Mouse (Mus musculus) skeletal muscle tissue, adult 2 months (tissue): ENCODE results near the gene Nrde2.

ENCODE experiments used
- DNase-seq: peaks from one replicate; pipeline ENCODE4 v3.0.0-alpha.2; 2012; ENCODE audit warnings: low read depth, low spot score

Gene Nrde2

DNA sequence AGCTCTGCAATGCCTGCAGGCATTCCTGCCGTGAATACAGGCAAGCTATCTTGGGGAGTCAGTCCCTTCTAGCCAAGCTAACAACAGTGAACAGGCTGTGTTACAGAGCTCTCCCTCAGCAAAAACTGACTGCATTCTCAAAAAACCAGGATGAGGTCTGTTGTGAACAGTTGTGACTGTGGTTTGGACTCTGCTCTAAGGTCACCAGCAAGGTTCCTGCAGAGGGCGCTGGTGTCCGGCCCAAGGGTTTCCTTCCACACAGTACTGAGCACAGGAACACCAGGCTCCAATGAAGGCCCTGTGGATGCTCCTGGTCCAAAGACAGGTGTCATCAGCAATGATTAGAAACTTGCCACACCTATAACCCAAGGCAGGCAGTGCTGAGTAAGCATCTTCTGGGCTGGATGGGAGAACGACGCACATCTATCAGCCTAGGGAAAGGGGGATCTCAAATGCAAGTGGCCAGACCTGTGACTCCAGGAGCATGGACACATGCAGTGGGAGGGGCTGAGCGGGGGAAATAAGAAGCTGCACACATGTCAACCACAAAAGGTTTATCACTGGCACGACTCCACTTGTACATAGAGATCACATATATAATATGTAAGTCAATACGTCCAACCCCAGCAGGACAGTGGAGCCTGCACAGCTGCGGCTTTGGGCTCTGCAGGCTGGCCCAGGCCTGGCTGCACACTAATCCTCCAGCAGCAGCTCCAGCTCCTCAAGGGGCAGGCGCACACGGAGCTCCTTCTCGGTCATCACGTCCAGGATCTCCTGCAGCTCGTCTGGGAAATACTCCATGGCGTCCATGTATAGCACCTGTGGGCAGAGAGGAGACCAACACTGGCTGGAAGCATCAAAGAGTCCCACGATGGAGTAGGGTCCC, 34.3 kb downstream of the Nrde2 start:
- DNase-seq = no peak

DNA sequence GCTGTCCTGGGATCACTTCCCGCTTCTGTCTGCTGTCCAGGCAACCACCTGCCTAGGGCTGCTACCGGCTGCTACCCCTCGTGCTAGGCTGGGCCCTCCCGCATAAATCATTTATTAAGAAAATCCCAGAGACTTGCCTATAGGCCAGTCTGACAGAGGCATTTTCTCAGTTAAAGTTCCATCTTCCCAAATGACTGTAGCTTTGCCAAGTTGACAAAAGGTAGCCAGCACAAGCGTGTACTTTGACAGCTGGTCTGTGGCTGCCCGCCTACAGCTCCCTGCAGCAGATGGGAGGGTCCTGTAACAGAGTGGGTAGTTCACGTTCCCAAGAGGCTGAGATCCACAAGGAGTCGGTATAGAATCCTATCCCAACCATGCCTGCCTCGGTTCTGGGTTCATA, 36.0 kb downstream of the Nrde2 start:
- DNase-seq = no peak

DNA sequence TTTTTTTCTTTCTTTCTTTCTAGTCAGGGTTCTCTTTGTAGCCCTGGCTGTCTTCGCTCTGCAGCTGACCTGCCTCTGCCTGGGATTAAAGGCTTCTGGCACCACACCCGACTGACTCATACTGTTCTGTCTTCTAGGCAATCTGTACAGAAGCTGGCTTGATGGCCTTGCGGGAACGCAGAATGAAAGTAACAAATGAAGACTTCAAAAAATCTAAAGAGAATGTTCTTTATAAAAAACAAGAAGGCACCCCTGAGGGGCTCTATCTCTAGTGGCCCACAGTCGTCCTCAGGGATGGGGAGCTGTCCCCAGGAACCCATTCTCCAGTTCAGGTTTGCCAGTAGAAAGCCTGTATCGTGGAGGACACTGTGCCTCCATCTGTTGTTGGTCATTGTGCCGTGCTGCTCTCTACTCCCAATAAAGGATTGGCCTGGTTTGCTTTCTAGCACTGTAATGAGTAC, 36.5 kb downstream of the Nrde2 start:
- peak; percentile 41 for DNase-seq

DNA sequence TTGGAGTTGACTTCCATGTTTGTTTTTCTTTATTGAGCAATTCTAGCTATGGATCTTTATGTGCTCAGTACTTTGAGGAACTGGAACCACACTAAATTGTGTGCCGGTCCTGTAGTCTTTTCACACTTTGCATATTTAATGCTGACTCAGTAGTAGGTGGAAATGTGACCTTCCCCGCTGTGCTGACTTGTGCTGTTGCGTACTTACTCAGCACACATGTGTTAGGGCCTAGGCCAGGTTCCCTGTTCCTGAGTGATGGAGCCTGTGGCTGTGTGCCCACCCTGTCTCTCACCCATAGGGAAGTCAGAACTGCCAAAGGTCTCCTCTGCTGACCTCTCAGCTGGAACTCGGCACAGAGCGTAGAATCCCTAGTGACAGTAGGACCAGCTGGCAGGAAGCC, 43.5 kb downstream of the Nrde2 start:
- peak; percentile 70 for DNase-seq

DNA sequence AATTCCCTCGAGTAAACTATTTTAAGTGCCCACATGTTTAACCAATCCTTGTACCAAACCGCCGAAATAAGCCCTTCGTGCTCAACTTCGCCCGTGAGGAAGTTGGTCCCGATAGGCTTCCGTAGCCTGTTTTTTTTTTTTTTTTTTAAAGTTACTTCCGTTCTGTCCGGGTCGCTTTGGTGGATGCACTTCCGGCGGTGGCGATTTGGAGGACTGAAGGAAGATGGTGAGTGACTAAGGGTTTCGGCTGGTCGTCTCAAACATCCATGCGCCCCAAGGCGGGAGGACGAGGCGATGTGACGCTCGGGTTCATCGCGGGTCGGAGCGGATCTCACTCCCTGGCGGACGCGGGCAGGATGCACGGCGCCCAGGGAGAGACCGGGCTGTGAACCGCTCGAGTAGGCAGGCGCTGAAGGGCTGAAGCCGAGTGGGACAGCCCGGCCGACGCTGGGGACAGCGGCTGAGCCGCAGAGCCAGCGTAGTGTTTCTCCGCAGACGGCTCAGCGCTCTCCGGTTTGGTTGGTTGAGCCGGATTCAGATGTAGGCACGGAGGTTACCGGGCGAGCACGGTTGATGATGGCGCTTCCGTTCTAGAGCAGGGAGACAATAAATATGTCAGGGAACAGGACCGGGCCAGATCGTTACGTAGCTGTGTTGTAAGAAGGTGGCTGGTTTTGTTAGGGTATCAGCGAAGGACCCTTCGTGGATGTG, 49.3 kb downstream of the Nrde2 start, which contains the start of gene Psmc1:
Gene Psmc1 (plus strand): TSS at position 169 of the 711 bp plus-strand sequence.
- peak; percentile 91 for DNase-seq

DNA sequence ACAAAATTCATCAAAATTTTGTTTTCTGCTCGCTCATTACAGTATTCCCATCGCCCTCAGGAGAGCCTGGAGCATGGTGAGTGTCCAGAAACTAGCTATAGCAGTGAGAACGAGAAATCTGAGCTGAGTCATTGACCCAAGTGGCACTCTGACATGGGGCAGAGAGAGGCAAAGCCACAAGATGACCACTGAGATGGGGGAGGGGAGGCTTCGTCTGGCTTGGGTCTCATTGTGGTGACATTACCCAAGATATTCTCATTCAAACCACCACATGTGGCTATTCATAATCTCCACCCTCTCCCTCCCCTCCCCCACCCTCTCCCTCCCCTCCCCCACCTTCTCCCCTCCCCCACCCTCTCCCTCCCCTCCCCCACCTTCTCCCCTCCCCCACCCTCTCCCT, 52.0 kb downstream of the Nrde2 start:
- DNase-seq = no peak

DNA sequence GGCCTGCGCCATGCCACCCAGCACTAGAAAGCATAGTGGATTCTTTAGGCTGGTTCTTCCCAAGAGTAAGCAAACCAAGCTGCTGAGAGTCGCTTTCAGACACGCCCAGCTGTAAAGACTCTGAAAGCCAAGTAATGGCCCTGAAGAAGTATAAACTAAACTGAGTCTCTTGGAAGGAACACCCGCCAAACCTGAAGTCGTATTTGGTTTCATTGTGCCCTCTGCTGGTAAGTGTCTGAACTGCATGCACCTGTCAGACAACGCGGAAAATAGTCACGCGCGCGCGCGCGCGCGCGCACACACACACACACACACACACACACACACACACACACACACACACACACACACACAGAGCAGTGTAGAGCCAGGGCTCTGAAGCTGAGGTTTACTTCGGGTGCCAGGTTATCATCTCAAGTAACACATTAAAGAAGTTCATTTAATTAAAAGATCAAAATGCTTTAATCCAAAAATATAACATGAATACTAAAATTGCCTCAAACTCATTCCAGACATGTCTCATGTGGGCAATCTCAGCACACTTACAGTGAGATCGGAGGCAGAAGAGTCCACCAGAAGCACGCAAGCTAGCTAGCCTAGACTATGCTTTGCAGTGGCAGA, 53.1 kb downstream of the Nrde2 start:
- peak; percentile 75 for DNase-seq

DNA sequence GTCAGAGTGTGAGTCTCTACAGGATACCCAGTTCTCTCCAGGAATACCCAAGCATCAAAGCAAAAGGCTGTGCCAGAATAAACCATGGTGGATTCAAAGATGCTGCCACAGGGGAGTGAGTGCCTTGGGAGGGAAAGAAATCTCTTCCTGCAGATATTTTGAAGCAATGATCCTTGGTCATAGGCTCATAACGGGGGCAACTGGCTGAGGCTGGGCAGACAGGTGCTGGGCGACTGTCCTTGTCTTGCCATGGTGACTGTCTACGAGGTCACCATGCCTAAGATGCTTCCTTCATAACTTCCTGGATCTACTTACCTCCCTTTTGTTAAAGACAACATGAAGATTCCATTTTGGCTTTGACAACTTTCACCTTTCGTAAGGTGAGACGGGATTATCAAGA, 54.9 kb downstream of the Nrde2 start:
- DNase-seq = no peak

DNA sequence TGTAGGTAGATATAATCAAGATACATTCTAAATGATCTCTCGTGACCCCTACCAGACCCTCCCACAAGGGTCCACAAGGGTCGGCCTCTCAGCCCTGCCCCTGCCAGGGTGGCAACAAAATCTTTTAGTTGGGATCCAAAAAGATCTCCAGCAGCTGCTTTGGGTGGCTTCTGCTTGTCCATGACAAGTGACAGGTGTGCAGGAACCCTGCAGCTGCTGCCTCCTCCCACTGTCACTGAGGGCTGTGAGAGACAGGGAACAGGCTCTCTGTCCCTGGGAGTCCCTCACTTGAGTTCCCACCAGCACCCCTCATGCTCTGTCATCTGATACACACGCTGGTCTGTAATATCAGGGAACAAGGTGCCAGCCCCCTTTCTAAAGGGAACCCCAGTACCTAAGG, 57.8 kb downstream of the Nrde2 start:
- no peak for DNase-seq

DNA sequence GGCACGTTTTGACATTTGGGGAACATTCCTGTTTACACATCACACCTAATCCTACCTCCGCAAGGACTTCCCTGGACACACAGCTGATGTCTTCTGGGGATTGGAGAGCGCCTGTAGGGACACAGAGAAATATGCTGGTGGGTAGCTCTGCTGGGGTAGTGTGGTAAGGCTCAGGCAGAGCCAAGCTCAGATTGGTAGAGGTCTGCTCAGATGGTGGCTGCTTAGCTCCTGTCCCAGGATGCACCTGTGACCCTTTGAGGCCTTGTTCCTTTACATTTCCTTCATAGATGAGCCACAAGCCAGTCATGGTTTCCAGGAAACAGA, 58.8 kb downstream of the Nrde2 start:
- DNase-seq = no peak

DNA sequence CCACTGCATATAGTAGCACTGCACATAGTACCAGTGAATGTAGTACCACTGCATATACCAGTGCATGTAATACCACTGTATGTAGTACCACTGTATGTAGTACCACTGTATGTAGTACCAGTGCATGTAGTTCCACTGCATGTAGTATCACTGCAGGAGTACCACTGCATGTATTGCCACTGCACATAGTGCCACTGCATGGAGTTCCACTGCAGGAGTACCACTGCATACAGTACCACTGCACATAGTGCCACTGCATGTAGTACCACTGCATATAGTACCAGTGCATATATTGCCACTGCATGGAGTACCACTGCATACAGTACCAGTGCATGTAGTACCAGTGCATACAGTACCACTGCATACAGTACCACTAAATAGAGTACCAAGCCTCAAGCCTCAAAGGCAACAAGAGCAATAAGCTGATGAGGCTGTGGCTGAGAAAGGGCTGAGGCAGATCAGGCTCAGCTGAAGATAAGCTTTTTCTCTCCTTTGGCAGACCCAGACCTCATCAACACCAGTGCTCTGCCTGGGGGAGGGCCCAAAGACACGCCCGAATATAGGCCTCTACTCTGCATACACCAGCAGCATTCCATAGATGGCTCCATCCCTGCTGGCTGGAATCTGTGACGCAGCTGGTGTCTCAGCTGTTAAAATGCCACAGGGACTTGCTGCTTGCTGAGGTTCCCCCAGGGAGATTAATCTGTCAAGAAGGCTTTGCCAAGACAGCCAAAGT, 59.3 kb downstream of the Nrde2 start:
- no peak for DNase-seq

DNA sequence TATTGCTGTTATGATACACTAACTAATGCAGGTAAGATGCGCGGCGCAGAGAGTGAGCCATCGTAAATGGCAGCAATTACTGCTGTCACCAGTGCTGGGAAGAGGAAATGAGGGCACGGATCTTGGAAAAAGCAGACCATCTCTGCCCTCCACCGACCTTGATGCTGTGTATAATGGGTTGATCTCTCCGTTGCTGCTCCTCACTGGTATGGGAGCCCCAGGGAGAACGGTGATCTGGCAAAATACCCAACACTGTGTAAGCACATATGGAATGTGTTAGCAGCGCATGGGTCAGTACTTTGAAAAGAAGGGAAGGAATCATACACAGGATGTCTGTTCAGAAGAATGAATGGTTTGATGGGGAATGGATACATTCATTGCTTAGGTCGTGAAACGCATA, 66.4 kb downstream of the Nrde2 start:
- DNase-seq = no peak

DNA sequence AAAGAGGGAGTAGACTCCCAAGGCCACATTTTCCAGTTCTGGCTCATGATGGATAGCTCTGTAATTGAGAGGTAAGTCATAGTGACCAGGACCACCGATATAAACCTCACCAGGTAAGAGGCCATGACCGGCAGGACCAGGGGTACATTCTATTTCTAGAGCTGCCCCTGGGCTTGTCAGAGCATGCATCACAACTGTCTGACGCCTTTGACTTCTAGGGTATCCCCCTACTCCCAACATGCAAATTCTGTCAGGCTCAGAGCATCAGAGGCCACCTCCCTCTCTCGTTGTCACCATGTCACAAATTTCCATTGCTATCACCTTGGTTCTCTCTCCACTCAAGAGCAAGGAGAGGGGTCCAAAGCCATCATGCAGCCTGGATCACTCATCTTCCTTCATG, 68.7 kb downstream of the Nrde2 start:
- DNase-seq = no peak

DNA sequence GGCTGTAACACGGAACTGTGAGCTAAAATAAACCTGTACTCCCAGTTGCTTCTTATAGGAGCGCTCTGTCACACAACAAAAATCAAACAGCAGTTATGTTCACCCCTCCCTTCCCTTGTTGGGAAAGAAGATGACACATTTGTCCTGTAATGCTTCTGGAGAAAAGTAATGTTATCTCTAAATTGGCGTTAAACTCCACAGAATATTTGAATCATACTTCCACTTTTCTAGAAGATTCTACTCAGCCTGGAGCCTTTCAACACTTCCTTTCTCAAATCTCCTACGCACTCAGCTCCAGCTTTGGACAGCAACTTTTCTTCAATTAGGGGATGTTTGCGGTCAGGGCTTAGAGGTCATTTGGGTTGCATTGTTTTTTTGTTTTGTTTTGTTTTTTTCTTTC, 70.2 kb downstream of the Nrde2 start:
- no peak for DNase-seq

DNA sequence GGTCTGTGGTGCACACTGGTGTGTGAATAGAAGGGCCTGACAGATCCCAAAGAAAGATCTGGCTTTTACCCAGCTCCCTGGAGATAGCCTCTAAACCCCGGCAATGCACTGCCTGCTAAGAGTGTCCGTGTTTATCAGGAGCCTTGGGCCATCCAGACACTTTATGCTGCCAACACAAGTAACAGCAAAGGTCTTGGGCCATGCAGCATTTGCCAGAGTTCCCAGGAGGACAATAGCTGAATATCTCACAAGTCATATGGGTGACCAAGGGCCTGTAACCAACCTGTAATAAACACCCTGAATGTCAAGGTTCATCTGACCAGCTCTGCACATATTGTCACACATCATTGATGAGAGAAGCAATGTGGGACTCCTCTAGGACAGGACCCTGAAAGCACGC, 71.4 kb downstream of the Nrde2 start:
- no peak for DNase-seq

DNA sequence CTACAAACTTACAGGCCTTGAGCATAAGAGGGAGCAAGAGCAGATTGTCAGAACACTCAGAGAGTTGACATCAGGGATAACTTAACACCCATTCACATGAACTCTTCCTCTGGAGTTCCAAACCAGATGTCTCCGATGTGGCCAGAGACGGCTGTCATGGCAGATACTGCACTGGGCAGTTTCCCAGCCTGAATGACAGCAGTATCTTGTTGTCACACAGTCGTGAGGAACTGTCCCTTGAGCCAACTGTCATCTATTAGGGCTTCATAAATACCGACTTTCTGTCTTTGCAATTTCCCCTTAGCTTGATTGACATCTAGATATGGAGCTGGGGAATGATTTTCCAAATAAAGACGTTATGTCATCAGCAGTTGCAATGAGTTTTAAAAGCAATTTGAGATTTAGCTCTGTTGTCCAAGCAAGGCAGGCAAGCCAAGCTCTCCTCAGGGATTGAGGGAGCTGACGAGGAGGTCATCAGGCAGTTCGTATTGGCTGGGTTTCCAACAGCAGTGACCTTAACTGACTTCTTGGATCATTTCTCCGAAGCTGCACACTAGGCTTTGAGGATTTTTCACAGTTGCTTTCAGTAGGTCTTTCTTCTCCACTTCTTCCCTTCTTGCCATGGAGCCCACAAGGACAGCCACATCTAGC, 79.7 kb downstream of the Nrde2 start:
- peak; percentile 76 for DNase-seq

DNA sequence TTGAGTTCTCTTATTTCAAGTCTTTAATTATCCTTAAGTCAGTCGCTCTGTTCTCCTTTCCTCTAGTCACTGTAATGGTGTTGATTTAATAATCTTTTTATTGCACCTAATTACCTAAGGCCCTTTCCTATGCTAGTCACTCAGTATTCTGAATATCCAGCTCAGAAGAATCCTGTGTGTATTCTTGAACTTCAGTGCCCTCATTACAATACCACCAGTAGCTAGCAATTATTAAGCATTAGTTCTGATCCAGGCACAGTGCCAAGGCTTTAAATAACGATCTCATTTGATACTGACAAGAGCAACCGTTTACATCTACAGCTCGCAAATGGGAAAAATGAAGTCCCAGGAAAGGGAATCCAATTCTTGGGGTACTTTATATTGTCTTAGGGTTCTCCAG, 83.7 kb downstream of the Nrde2 start:
- no peak for DNase-seq
